Mouse (Mus musculus) forebrain, postnatal 0 days (tissue): ENCODE data around the gene Nfia. TPM values are rescaled to one million over a fixed set of nuclear protein-coding genes. Genes with fewer than 3 reads are reported as not detected.

Source experiments
- ATAC-seq: fragments of 200-750 bp; cut with Nextera tagmentation; 2 replicates; pipeline ENCODE4 v1.8.0; 2017; ENCODE audit warnings: mild to moderate bottlenecking, moderate library complexity
- DNase-seq: peaks from one replicate; pipeline ENCODE4 v3.0.0-alpha.2; 2015
- H3K27ac ChIP-seq: fragments of 300-500 bp; sonication (generic); 2 replicates; pipeline ENCODE4 v1.5.1; 2014; ENCODE audit warnings: low read depth, mild to moderate bottlenecking, antibody characterized with exemption, low read length, moderate library complexity, mixed read lengths
- H3K27me3 ChIP-seq: fragments of 300-500 bp; sonication (generic); 2 replicates; pipeline ENCODE4 v1.6.1; 2014; ENCODE audit warnings: mild to moderate bottlenecking, low read length, mixed read lengths; ENCODE audit not compliant: insufficient read depth
- H3K36me3 ChIP-seq: fragments of 300-500 bp; sonication (generic); 2 replicates; pipeline ENCODE4 v1.6.1; 2014; ENCODE audit warnings: mild to moderate bottlenecking, moderate library complexity; ENCODE audit not compliant: insufficient read depth
- H3K4me1 ChIP-seq: fragments of 300-500 bp; sonication (generic); 2 replicates; pipeline ENCODE4 v1.6.1; 2014; ENCODE audit warnings: antibody characterized with exemption; ENCODE audit not compliant: insufficient read depth
- H3K4me2 ChIP-seq: fragments of 300-500 bp; sonication (generic); 2 replicates; pipeline ENCODE4 v1.6.1; 2014; ENCODE audit warnings: low read depth, mild to moderate bottlenecking, moderate library complexity
- H3K4me3 ChIP-seq: fragments of 300-500 bp; sonication (generic); 2 replicates; pipeline ENCODE4 v1.5.1; 2014; ENCODE audit warnings: low read depth, low read length, mixed read lengths
- H3K9ac ChIP-seq: fragments of 300-500 bp; sonication (generic); 2 replicates; pipeline ENCODE4 v1.6.1; 2014; ENCODE audit warnings: mild to moderate bottlenecking
- H3K9me3 ChIP-seq: fragments of 300-500 bp; sonication (generic); 2 replicates; pipeline ENCODE4 v1.6.1; 2016; ENCODE audit warnings: low read length
- CTCF ChIP-seq: sonication (generic); IDR thresholded peaks from 2 replicates; pipeline ENCODE4 v1.5.1; 2016; ENCODE audit warnings: antibody characterized with exemption, control low read depth, low read depth
- WGBS: fragments of 180-500 bp; shearing (Covaris S2); extraction: QIAGEN DNeasy Blood & Tissue Kit; methylation state at CpG from one replicate; pipeline ENCODE4 v1.1.7; 2014; 5-methylcytosine and 5-hydroxymethylcytosine counted together
- polyA plus RNA-seq: library from polyadenylated mRNA; unstranded; fragments of >200 nt; fragmentation: Nextera tagmentation; extraction: Ambion mirVana; gene quantifications from 2 replicates; pipeline ENCODE4 v1.2.1, GENCODE M21; 2015
- total RNA-seq: library from RNA; depleted of rRNA; stranded (reverse); fragments of >200 nt; gene quantifications from 2 replicates; pipeline ENCODE4 v1.2.3, GENCODE M21; 2014

Nfia gene
- total and polyA plus RNA-seq, 2 experiments from 2014 or later: 44.1 to 57.5 TPM

GRCm38 (mm10) chr4:97788537-97788936 is 16.0 kb downstream of the Nfia start:
- Histone ChIP-seq H3K27ac (no peak overlapping the region), H3K9me3 (no peaks in the 10 kb centered on the region), H3K9ac (no peak overlapping the region), H3K27me3 (no peaks in the 10 kb centered on the region), H3K4me1 (peaks cover 9% of the 10 kb centered on the region; the same call in 1 of the 2 replicates), H3K4me2 (peak overlapping the region; percentile 21; the same call in 1 of the 2 replicates), H3K4me3 (no peak overlapping the region), H3K36me3 (no peaks in the 10 kb centered on the region)
- no peak for ATAC-seq
- 26% methylated on average over 4 of the region's 4 CpGs for WGBS
- no peak for TF ChIP-seq CTCF
- DNase-seq: no peak

DNA sequence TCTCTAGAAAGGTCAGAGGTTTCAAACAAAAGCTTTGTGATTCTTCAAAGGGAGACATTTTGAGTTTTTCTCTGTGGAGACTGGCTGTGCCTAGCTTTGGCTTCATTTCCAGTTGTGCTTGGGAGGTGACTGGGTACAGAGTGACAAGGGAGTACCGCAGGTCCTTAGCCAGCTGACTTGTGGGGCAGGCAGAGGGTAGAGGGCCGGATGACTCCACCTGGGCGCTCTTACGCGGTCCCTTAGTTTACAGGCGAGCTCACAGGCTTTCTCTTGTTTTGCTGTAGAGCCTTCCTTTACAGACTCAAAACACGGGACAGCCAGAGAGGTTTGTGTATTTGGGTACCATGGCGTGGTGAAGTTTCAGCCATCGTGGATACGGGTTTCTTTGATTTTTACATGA is 21.4 kb downstream of the Nfia start:
- DNase-seq (no peak), ATAC-seq (no peak)
- no peaks in the 10 kb centered on the region for H3K36me3 ChIP-seq
- WGBS: 77% methylated on average over 10 of the region's 10 CpGs
- no peak overlapping the region for H3K4me3 ChIP-seq
- no peaks in the 10 kb centered on the region for H3K9me3 ChIP-seq
- 0 out of 2 replicates have a peak, but pooled peaks cover 6% of the 10 kb centered on the region for H3K4me1 ChIP-seq
- no peaks in the 10 kb centered on the region for H3K27me3 ChIP-seq
- no peak overlapping the region for H3K9ac ChIP-seq
- H3K27ac ChIP-seq: no peak overlapping the region
- TF ChIP-seq CTCF: no peak
- H3K4me2 ChIP-seq: no peak overlapping the region

DNA sequence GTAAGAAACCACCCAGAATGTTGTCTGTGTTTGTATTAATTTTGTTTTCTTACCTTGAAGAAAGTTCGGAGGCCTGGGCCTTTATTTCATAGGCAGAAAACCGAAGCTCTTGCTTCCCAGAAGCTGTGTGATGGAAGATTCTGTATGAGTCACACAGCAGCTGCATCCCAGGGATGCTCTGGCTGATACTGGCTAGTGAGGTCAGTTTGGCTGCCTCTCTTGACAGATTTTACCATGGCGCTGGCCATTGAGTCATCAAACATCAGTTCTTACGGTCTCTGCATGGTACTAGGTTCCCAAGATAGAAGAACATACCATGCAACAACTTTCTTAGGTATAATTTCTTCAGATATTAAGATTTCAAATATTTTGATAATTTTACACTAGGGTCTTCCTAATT is 22.3 kb downstream of the Nfia start:
- H3K36me3 ChIP-seq: no peaks in the 10 kb centered on the region
- H3K4me1 ChIP-seq: 0 out of 2 replicates have a peak, but pooled peaks cover 3% of the 10 kb centered on the region
- no peak overlapping the region for H3K4me3 ChIP-seq
- WGBS: 75% methylated on average over 4 of the region's 4 CpGs
- DNase-seq (no peak), ATAC-seq (no peak)
- no peak overlapping the region for H3K4me2 ChIP-seq
- no peak overlapping the region for H3K27ac ChIP-seq
- H3K9ac ChIP-seq: no peak overlapping the region
- no peak for TF ChIP-seq CTCF
- H3K27me3 ChIP-seq: no peaks in the 10 kb centered on the region
- no peaks in the 10 kb centered on the region for H3K9me3 ChIP-seq

DNA sequence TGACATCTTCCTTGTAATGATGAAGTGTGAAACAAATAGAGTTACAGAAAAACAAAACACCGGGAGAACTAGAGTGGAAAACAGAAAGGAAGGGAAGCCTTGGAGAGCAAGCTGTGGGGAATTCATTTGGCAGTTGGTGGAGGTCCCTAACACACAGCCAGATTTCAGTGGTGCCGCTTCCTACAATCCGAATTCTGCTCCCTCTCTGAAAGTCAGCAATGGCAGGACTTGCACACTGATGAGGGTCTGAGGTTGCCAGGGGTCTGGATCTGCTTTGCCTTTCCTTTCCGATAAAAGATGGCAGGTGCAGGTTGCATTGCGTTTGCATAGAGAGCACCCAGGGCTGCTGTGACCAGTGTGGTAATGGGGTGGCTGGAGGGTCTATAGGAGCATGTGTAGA is 23.4 kb downstream of the Nfia start:
- WGBS: 42% methylated on average over 5 of the region's 5 CpGs
- Histone ChIP-seq H3K4me3 (no peak overlapping the region), H3K9me3 (no peaks in the 10 kb centered on the region), H3K4me1 (no peaks in the 10 kb centered on the region), H3K36me3 (no peaks in the 10 kb centered on the region), H3K4me2 (peak overlapping the region; percentile 33), H3K9ac (0 out of 2 replicates have a peak overlapping the region, but pooled peaks have one; percentile 19), H3K27ac (no peak overlapping the region; the same call in 1 of the 2 replicates), H3K27me3 (no peaks in the 10 kb centered on the region)
- peak; percentile 52 for ATAC-seq
- DNase-seq: no peak
- no peak for TF ChIP-seq CTCF

GRCm38 (mm10) chr4:97796505-97796904 is 24.0 kb downstream of the Nfia start:
- no peak overlapping the region for H3K27ac ChIP-seq
- ATAC-seq (no peak), DNase-seq (no peak)
- no peaks in the 10 kb centered on the region for H3K36me3 ChIP-seq
- no peak for TF ChIP-seq CTCF
- H3K27me3 ChIP-seq: no peaks in the 10 kb centered on the region
- no peak overlapping the region for H3K4me3 ChIP-seq
- 51% methylated on average over 10 of the region's 10 CpGs for WGBS
- peak overlapping the region; percentile 33 for H3K4me2 ChIP-seq
- H3K4me1 ChIP-seq: no peaks in the 10 kb centered on the region
- no peaks in the 10 kb centered on the region for H3K9me3 ChIP-seq
- H3K9ac ChIP-seq: no peak overlapping the region

DNA sequence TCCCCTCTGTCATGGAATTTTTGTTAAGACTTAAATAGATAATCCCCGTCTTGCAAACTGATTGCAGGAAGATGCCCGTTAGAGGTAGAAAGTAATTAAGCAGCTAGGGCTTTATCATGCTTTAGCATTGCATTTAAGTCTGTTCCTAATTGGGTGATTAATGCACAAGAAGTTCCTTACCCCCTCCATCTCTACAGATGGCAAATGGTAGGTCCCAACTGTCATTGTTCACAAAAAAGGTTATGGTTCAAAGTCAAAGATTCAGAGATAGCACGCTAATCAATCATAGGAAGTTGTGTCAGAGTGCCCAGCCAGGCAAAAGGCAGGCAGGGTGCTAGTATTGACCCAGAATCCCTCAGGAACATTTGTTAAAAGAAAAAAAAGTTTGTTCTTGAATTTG is 31.3 kb downstream of the Nfia start:
- Histone ChIP-seq H3K4me1 (peaks cover 9% of the 10 kb centered on the region; the same call in 1 of the 2 replicates), H3K36me3 (no peaks in the 10 kb centered on the region), H3K27ac (no peak overlapping the region), H3K9me3 (no peaks in the 10 kb centered on the region), H3K4me2 (no peak overlapping the region), H3K4me3 (no peak overlapping the region), H3K9ac (no peak overlapping the region), H3K27me3 (no peaks in the 10 kb centered on the region)
- 35% methylated on average over 3 of the region's 3 CpGs for WGBS
- ATAC-seq: no peak
- DNase-seq: no peak
- TF ChIP-seq CTCF: no peak

DNA sequence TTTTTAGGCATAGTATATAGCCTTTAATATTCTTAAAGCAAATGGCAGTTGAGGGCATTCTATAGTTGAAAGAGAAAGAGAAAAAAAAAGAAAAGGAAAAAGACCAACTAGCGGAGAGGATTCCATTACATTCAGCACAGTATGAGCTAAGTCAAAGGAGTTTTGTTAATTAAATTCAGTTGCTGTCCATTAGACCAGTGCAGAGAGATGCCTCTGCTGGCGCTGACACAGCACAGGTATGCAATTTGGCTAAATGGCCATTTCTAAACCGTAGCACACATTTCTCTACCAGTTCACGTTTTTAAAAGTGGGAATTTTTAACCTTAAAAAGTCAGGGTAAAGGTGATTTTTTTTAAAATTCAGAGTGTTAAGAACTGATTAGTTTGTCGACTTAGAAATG is 32.1 kb downstream of the Nfia start:
- H3K4me1 ChIP-seq: peaks cover 9% of the 10 kb centered on the region; the same call in 1 of the 2 replicates
- 59% methylated on average over 5 of the region's 5 CpGs for WGBS
- no peaks in the 10 kb centered on the region for H3K27me3 ChIP-seq
- H3K36me3 ChIP-seq: no peaks in the 10 kb centered on the region
- TF ChIP-seq CTCF: no peak
- ATAC-seq (no peak), DNase-seq (no peak)
- no peak overlapping the region for H3K4me2 ChIP-seq
- H3K9ac ChIP-seq: no peak overlapping the region
- H3K27ac ChIP-seq: no peak overlapping the region
- H3K9me3 ChIP-seq: no peaks in the 10 kb centered on the region
- no peak overlapping the region for H3K4me3 ChIP-seq
